Mouse (Mus musculus): Measurements from ENCODE around the gene 0610010K14Rik.

- peak; percentile 83 for TF ChIP-seq CTCF (IDR thresholded peaks at IDR 0.05; ENCODE audit: low read depth)
- TF ChIP-seq EP300 (IDR thresholded peaks at IDR 0.05; ENCODE audit: low read depth), result no peak
Measured at GRCm38 (mm10) chr11:70247136-70247845, 9.6 kb upstream of the 0610010K14Rik start.
